Mouse (Mus musculus): Measurements from ENCODE around the gene Syngap1. TPM values are rescaled to one million over a fixed set of nuclear protein-coding genes. Genes with fewer than 3 reads are reported as not detected.

Gene Syngap1
- polyA plus RNA-seq, 1 experiment = 5.2 TPM

- no peak overlapping the region for H3K4me3 ChIP-seq
- no peaks in the 10 kb centered on the region for H3K36me3 ChIP-seq (ENCODE audit: control insufficient read depth, insufficient read depth)
- no peaks in the 10 kb centered on the region for H3K27me3 ChIP-seq (ENCODE audit: control insufficient read depth, insufficient read depth, insufficient read length)
- TF ChIP-seq POLR2A (IDR thresholded peaks at IDR 0.05; ENCODE audit: insufficient read length, low read depth) = no peak
- no peak overlapping the region for H3ac ChIP-seq (ENCODE audit: control insufficient read depth, insufficient read length)
- no peaks in the 10 kb centered on the region for H3K79me2 ChIP-seq (ENCODE audit: control insufficient read depth, insufficient read depth)
- H3K4me2 ChIP-seq (ENCODE audit: low read depth) = no peak overlapping the region
Measured at GRCm38 (mm10) chr17:26956895-26957294, 15.8 kb downstream of the Syngap1 start.

- no peak for TF ChIP-seq MYOG (IDR thresholded peaks at IDR 0.05; ENCODE audit: control insufficient read depth in 1 of 3, insufficient read depth in 1 of 3, insufficient read length in 2 of 3, low read depth in 2 of 3)
- no peak for TF ChIP-seq POLR2AphosphoS2 (IDR thresholded peaks at IDR 0.05; ENCODE audit: insufficient read length, low read depth)
- no peak for TF ChIP-seq TCF3 (IDR thresholded peaks at IDR 0.05; ENCODE audit: insufficient read length, low read depth)
Measured at GRCm38 (mm10) chr17:26957872-26958271, 16.8 kb downstream of the Syngap1 start.

GRCm38 (mm10) chr17:26958880-26959279 is 17.8 kb downstream of the Syngap1 start:
- no peak overlapping the region for H3K4me3 ChIP-seq
- H3K36me3 ChIP-seq (ENCODE audit: control insufficient read depth, insufficient read depth) = no peaks in the 10 kb centered on the region
- no peak overlapping the region for H3ac ChIP-seq (ENCODE audit: control insufficient read depth, insufficient read length)
- H3K27me3 ChIP-seq (ENCODE audit: control insufficient read depth, insufficient read depth, insufficient read length) = no peaks in the 10 kb centered on the region
- no peaks in the 10 kb centered on the region for H3K79me2 ChIP-seq (ENCODE audit: control insufficient read depth, insufficient read depth)
- no peak for TF ChIP-seq TCF12 (IDR thresholded peaks at IDR 0.05; ENCODE audit: insufficient read depth, poor library complexity, severe bottlenecking)
- TF ChIP-seq POLR2A (IDR thresholded peaks at IDR 0.05; ENCODE audit: insufficient read length, low read depth) = no peak
- no peak for TF ChIP-seq POLR2AphosphoS2 (IDR thresholded peaks at IDR 0.05; ENCODE audit: insufficient read length, low read depth)
- TF ChIP-seq SRF (IDR thresholded peaks at IDR 0.05; ENCODE audit: control insufficient read depth, insufficient read length, low read depth) = no peak
- TF ChIP-seq REST (IDR thresholded peaks at IDR 0.05; ENCODE audit: insufficient read depth, insufficient read length) = no peak
- no peak for TF ChIP-seq MYOD1 (IDR thresholded peaks at IDR 0.05; ENCODE audit: control insufficient read depth in 1 of 3, insufficient read length in 2 of 3, low read depth in 2 of 3)
- no peak for TF ChIP-seq TCF3 (IDR thresholded peaks at IDR 0.05; ENCODE audit: insufficient read length, low read depth)
- TF ChIP-seq USF1 (IDR thresholded peaks at IDR 0.05; ENCODE audit: low read depth) = no peak
- TF ChIP-seq MAX (IDR thresholded peaks at IDR 0.05; ENCODE audit: low read depth) = no peak
- no peak for TF ChIP-seq CEBPB (IDR thresholded peaks at IDR 0.05; ENCODE audit: insufficient read depth, poor library complexity, severe bottlenecking)
- H3K4me2 ChIP-seq (ENCODE audit: low read depth) = no peak overlapping the region

More at GRCm38 (mm10) chr17:26957872-26958271, 16.8 kb downstream of the Syngap1 start:
- Histone ChIP-seq H3K27me3 (ENCODE audit: control insufficient read depth, insufficient read depth, insufficient read length) (no peaks in the 10 kb centered on the region), H3ac (ENCODE audit: control insufficient read depth, insufficient read length) (no peak overlapping the region), H3K36me3 (ENCODE audit: control insufficient read depth, insufficient read depth) (no peaks in the 10 kb centered on the region), H3K4me3 (no peak overlapping the region), H3K4me2 (ENCODE audit: low read depth) (no peak overlapping the region), H3K79me2 (ENCODE audit: control insufficient read depth, insufficient read depth) (no peaks in the 10 kb centered on the region)

GRCm38 (mm10) chr17:26959815-26960214 is 18.8 kb downstream of the Syngap1 start:
- Histone ChIP-seq H3K36me3 (ENCODE audit: control insufficient read depth, insufficient read depth) (no peaks in the 10 kb centered on the region), H3K4me3 (no peak overlapping the region), H3K4me2 (ENCODE audit: low read depth) (no peak overlapping the region), H3K27me3 (ENCODE audit: control insufficient read depth, insufficient read depth, insufficient read length) (no peaks in the 10 kb centered on the region), H3ac (ENCODE audit: control insufficient read depth, insufficient read length) (no peak overlapping the region), H3K79me2 (ENCODE audit: control insufficient read depth, insufficient read depth) (no peaks in the 10 kb centered on the region)
- TF ChIP-seq E2F4 (IDR thresholded peaks at IDR 0.05; ENCODE audit: insufficient read depth) (no peak), MYOD1 (IDR thresholded peaks at IDR 0.05; ENCODE audit: control insufficient read depth in 1 of 3, insufficient read length in 2 of 3, low read depth in 2 of 3) (no peak)

DNA sequence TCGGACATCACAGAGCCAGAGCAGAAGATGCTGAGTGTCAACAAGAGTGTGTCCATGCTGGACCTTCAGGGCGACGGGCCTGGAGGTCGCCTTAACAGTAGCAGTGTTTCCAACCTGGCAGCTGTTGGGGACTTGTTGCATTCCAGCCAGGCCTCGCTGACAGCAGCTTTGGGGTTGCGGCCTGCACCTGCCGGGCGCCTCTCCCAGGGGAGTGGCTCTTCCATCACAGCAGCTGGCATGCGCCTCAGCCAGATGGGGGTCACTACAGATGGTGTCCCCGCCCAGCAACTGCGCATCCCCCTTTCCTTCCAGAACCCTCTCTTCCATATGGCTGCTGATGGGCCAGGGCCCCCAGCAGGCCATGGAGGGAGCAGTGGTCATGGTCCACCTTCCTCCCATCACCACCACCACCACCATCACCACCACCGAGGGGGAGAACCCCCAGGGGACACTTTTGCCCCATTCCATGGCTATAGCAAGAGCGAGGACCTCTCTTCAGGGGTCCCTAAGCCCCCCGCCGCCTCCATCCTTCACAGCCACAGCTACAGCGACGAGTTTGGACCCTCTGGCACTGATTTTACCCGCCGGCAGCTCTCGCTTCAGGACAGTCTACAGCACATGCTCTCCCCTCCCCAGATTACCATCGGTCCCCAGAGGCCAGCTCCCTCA is 20.7 kb downstream of the Syngap1 start:
- Histone ChIP-seq H3ac (ENCODE audit: control insufficient read depth, insufficient read length) (no peak overlapping the region), H3K27me3 (ENCODE audit: control insufficient read depth, insufficient read depth, insufficient read length) (no peaks in the 10 kb centered on the region), H3K4me3 (no peak overlapping the region), H3K36me3 (ENCODE audit: control insufficient read depth, insufficient read depth) (no peaks in the 10 kb centered on the region), H3K79me2 (ENCODE audit: control insufficient read depth, insufficient read depth) (no peaks in the 10 kb centered on the region), H3K4me2 (ENCODE audit: low read depth) (no peak overlapping the region)
- no peak for TF ChIP-seq MAX (IDR thresholded peaks at IDR 0.05; ENCODE audit: low read depth)
- TF ChIP-seq MYOD1 (IDR thresholded peaks at IDR 0.05; ENCODE audit: control insufficient read depth in 1 of 3, insufficient read length in 2 of 3, low read depth in 2 of 3) = peak in 2 of 3 experiments; percentile 90 to 96
- TF ChIP-seq CEBPB (IDR thresholded peaks at IDR 0.05; ENCODE audit: insufficient read depth, poor library complexity, severe bottlenecking) = no peak
- peak; percentile 63 for TF ChIP-seq TCF12 (IDR thresholded peaks at IDR 0.05; ENCODE audit: insufficient read depth, poor library complexity, severe bottlenecking)
- TF ChIP-seq REST (IDR thresholded peaks at IDR 0.05; ENCODE audit: insufficient read depth, insufficient read length) = no peak
- TF ChIP-seq MYOG (IDR thresholded peaks at IDR 0.05; ENCODE audit: control insufficient read depth in 1 of 3, insufficient read depth in 1 of 3, insufficient read length in 2 of 3, low read depth in 2 of 3) = peak in 2 of 3 experiments; percentile 98 to 99
- peak; percentile 82 for TF ChIP-seq TCF3 (IDR thresholded peaks at IDR 0.05; ENCODE audit: insufficient read length, low read depth)

DNA sequence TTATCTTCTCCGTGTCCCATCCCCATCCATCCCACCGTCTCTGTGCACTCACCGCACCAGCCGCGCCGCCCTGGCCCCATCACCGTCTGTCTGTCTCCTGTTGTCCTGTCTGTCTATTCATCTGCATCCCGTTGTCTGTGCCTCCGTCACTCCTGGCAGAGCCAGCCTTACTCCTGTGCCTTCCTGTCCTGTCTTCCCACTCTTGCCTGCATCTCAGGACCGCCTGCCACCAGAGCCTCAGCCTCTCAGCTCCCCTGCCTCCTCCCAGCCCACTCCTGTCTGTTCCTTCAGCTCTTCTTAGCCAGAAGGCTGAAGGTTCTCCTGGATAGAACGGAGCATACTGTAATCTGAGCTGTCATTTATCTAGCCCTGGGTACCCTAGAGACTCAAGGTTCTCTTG is 25.9 kb downstream of the Syngap1 start:
- H3K27me3 ChIP-seq (ENCODE audit: control insufficient read depth, insufficient read depth, insufficient read length) = no peaks in the 10 kb centered on the region
- TF ChIP-seq MYOD1 (IDR thresholded peaks at IDR 0.05; ENCODE audit: control insufficient read depth in 1 of 3, insufficient read length in 2 of 3, low read depth in 2 of 3) = no peak
- TF ChIP-seq MAX (IDR thresholded peaks at IDR 0.05; ENCODE audit: low read depth) = no peak
- no peak for TF ChIP-seq TCF3 (IDR thresholded peaks at IDR 0.05; ENCODE audit: insufficient read length, low read depth)
- no peak for TF ChIP-seq POLR2AphosphoS2 (IDR thresholded peaks at IDR 0.05; ENCODE audit: insufficient read length, low read depth)

More for the DNA sequence above, 25.9 kb downstream of the Syngap1 start:
- no peaks in the 10 kb centered on the region for H3K79me2 ChIP-seq (ENCODE audit: control insufficient read depth, insufficient read depth)
- H3K4me2 ChIP-seq (ENCODE audit: low read depth) = no peak overlapping the region
- H3K36me3 ChIP-seq (ENCODE audit: control insufficient read depth, insufficient read depth) = no peaks in the 10 kb centered on the region
- no peak overlapping the region for H3ac ChIP-seq (ENCODE audit: control insufficient read depth, insufficient read length)
- no peak overlapping the region for H3K4me3 ChIP-seq

All from myocyte (in vitro differentiated cells).